Mouse (Mus musculus) stomach, embryonic 16.5 days (tissue): ENCODE data around the gene Rapgef4. TPM values are rescaled to one million over a fixed set of nuclear protein-coding genes. Genes with fewer than 3 reads are reported as not detected.

Source experiments
- ATAC-seq: fragments of 200-750 bp; cut with Nextera tagmentation; 2 replicates; pipeline ENCODE4 v1.8.0; 2017; ENCODE audit warnings: moderate number of reproducible peaks, moderate TSS enrichment; ENCODE audit not compliant: insufficient read depth, low FRiP score
- H3K27ac ChIP-seq: fragments of 300-500 bp; sonication (generic); 2 replicates; pipeline ENCODE4 v1.5.1; 2014; ENCODE audit warnings: low read length
- H3K27me3 ChIP-seq: fragments of 300-500 bp; sonication (generic); 2 replicates; pipeline ENCODE4 v1.6.1; 2014; ENCODE audit warnings: low read length, control low read depth, mixed read lengths; ENCODE audit not compliant: control insufficient read depth, insufficient read depth
- H3K36me3 ChIP-seq: fragments of 300-500 bp; sonication (generic); 2 replicates; pipeline ENCODE4 v1.6.1; 2014; ENCODE audit warnings: low read length; ENCODE audit not compliant: control insufficient read depth, insufficient read depth
- H3K4me1 ChIP-seq: fragments of 300-500 bp; sonication (generic); 2 replicates; pipeline ENCODE4 v1.6.1; 2014; ENCODE audit warnings: low read length, control low read depth, mixed read lengths; ENCODE audit not compliant: control insufficient read depth, insufficient read depth
- H3K4me2 ChIP-seq: fragments of 300-500 bp; sonication (generic); 2 replicates; pipeline ENCODE4 v1.6.1; 2014; ENCODE audit warnings: low read depth, low read length, mixed read lengths
- H3K4me3 ChIP-seq: fragments of 300-500 bp; sonication (generic); replicated peaks from 2 replicates; pipeline ENCODE4 v1.5.1; 2014; ENCODE audit warnings: mild to moderate bottlenecking, low read length
- H3K9ac ChIP-seq: fragments of 300-500 bp; sonication (generic); 2 replicates; pipeline ENCODE4 v1.6.1; 2014; ENCODE audit warnings: low read length
- H3K9me3 ChIP-seq: fragments of 300-500 bp; sonication (generic); replicated peaks from 2 replicates; pipeline ENCODE4 v1.6.1; 2016; ENCODE audit warnings: low read length, control low read depth; ENCODE audit not compliant: control insufficient read depth
- WGBS: fragments of 180-500 bp; shearing (Covaris S2); extraction: QIAGEN DNeasy Blood & Tissue Kit; methylation state at CpG from one replicate; pipeline ENCODE4 v1.1.7; 2014; 5-methylcytosine and 5-hydroxymethylcytosine counted together
- polyA plus RNA-seq: library from polyadenylated mRNA; unstranded; fragments of >200 nt; fragmentation: Nextera tagmentation; extraction: Ambion mirVana; gene quantifications from 2 replicates; pipeline ENCODE4 v1.2.1, GENCODE M21; 2015

Gene Rapgef4
- polyA plus RNA-seq, 1 experiment from 2014 or later = 5.6 TPM

DNA sequence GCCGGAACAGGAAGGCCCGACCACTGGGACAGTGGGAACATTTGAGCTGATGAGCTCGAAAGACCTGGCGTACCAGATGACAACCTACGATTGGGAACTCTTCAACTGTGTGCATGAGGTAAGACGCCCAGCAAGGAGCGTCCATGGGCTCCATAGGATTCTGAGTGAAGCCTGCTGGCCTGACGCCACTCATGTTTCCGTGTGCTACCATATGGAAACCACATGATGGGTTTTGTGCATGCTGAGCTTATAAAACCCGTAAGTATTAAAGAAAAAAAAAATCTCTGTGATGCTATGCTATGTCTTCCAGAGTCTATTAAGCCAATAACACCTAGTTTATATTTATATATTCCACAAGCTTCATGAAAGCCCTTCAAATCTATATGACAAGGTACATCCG, 253.0 kb downstream of the Rapgef4 start:
- Histone ChIP-seq H3K4me1 (peaks cover 8% of the 10 kb centered on the region; the same call in 1 of the 2 replicates), H3K36me3 (no peaks in the 10 kb centered on the region), H3K27me3 (no peaks in the 10 kb centered on the region), H3K4me2 (no peak overlapping the region), H3K27ac (no peak overlapping the region), H3K9me3 (no peaks in the 10 kb centered on the region), H3K4me3 (no peak overlapping the region), H3K9ac (no peak overlapping the region)
- ATAC-seq = no peak
- WGBS = 89% methylated on average over 11 of the region's 11 CpGs

DNA sequence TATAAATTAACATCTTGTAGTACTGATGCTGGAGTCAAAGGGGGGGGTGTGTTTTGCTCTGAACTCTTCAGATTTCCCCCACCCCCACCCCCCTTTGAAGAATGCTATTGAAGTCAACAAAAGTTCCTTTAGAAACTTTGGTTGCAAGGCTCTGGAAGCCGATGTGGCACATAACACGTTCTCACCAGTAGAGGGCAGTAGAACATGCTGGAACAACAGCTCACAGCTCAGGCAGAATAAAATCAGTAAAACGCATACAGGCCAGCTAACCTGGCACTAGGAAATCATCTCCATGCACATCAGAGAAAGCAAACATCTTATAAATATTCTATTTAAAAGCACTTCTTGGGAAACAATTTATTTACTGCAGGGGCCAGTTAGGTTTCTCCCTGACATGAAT, 253.9 kb downstream of the Rapgef4 start:
- ATAC-seq = no peak
- Histone ChIP-seq H3K4me2 (no peak overlapping the region), H3K9me3 (no peaks in the 10 kb centered on the region), H3K27me3 (no peaks in the 10 kb centered on the region), H3K27ac (peak overlapping the region; percentile 78), H3K36me3 (no peaks in the 10 kb centered on the region), H3K4me1 (peaks cover 8% of the 10 kb centered on the region; the same call in 1 of the 2 replicates), H3K4me3 (no peak overlapping the region), H3K9ac (no peak overlapping the region)
- WGBS = 0% methylated on average over 3 of the region's 3 CpGs

DNA sequence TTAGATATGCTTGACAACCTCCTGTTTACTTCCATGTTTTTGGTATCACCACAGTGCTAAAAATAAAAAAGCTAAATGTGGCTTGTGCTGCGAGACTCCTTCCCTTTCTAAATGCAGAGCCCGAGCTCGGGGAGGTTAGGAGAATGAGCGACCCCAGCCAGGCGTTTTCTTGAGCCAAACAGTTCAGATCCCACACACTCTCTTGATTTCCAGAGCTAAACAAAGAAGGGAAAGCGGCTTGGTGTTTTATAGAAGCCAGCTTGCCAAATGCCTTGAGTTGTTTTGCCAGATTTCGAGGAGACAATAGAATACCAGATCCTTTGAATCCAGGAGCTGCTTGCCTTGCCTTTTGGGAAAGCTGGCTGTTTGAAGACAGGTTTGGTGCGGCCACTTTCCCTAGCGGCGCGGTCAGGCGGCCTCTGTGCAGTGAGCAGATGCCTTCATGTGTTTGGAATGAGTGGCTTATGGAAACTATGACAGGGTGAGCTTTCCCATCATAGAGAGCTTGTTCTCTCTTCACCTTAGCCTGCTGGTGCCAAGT, 254.4 kb downstream of the Rapgef4 start:
- Histone ChIP-seq H3K36me3 (no peaks in the 10 kb centered on the region), H3K4me3 (no peak overlapping the region), H3K9me3 (no peaks in the 10 kb centered on the region), H3K4me1 (peaks cover 8% of the 10 kb centered on the region; the same call in 1 of the 2 replicates), H3K9ac (no peak overlapping the region), H3K27me3 (no peaks in the 10 kb centered on the region), H3K27ac (peak overlapping the region; percentile 78), H3K4me2 (no peak overlapping the region)
- no peak for ATAC-seq
- 53% methylated on average over 12 of the region's 12 CpGs for WGBS

DNA sequence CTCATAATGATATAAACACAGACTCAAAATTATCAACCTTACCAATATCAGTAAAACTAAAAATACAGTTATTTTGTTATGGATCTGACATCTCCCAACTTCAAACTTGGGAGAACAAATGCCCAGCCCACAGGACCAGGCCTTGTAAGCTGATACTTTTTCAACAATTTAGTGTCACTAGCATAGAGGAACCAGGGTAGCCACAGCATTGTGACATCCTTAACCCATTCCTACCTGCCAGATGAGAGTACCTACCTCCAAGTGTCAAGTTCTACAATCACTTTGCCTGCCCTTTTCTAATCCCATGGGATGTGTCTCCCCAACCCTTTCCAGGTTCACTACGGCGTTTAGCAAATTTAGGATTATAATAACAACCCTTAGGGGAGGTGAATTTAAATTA, 257.4 kb downstream of the Rapgef4 start:
- no peak for ATAC-seq
- H3K9ac ChIP-seq = no peak overlapping the region
- H3K4me2 ChIP-seq = no peak overlapping the region
- no peak overlapping the region for H3K27ac ChIP-seq
- H3K27me3 ChIP-seq = no peaks in the 10 kb centered on the region
- no peaks in the 10 kb centered on the region for H3K36me3 ChIP-seq
- 85% methylated on average over 2 of the region's 2 CpGs for WGBS
- no peaks in the 10 kb centered on the region for H3K9me3 ChIP-seq
- H3K4me3 ChIP-seq = no peak overlapping the region
- peaks cover 11% of the 10 kb centered on the region; the same call in 1 of the 2 replicates for H3K4me1 ChIP-seq

DNA sequence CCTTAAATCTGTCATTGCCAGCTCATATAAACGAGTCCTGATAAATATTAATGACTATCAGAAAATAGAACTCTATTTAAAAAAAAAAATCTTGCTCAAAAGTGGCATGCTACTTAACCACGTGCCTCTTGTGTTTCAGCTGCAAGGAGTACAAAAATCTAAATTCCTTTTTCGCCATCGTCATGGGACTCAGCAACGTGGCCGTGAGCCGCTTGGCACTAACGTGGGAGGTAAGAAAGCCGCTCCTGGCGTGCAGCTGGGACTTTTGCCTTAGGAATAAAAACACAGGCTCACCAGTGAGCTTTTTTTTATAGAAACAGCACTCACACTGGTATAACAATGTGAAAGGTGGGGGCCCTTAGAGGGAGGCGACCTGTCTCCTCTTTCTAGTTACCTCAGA, 257.9 kb downstream of the Rapgef4 start:
- no peak for ATAC-seq
- Histone ChIP-seq H3K27me3 (no peaks in the 10 kb centered on the region), H3K4me3 (no peak overlapping the region), H3K9me3 (no peaks in the 10 kb centered on the region), H3K36me3 (no peaks in the 10 kb centered on the region), H3K4me1 (peaks cover 11% of the 10 kb centered on the region; the same call in 1 of the 2 replicates), H3K9ac (no peak overlapping the region), H3K4me2 (no peak overlapping the region), H3K27ac (no peak overlapping the region)
- WGBS = 75% methylated on average over 11 of the region's 11 CpGs

DNA sequence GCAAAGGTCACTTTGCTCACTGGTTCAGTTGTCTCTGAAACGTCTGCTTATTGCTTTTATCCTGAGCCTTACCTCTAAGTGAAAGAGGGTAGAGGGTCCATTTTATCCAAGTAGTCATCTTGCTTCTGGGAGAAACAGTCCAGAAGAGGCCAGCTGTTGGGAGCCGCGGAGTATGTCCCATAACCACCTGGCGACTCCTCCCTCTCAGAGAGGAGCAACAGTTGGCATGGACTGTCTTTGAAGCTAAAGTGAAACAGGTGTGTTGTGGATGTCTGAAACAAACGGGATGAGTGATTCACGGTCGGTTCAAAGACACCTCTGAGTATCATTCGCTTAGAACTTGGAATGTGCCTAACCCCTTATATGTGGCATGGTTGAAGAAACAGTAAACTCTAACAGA, 258.4 kb downstream of the Rapgef4 start:
- H3K27ac ChIP-seq = no peak overlapping the region
- ATAC-seq = no peak
- no peaks in the 10 kb centered on the region for H3K9me3 ChIP-seq
- no peak overlapping the region for H3K4me2 ChIP-seq
- peaks cover 11% of the 10 kb centered on the region; the same call in 1 of the 2 replicates for H3K4me1 ChIP-seq
- 72% methylated on average over 8 of the region's 8 CpGs for WGBS
- H3K4me3 ChIP-seq = no peak overlapping the region
- H3K27me3 ChIP-seq = no peaks in the 10 kb centered on the region
- no peak overlapping the region for H3K9ac ChIP-seq
- no peaks in the 10 kb centered on the region for H3K36me3 ChIP-seq

DNA sequence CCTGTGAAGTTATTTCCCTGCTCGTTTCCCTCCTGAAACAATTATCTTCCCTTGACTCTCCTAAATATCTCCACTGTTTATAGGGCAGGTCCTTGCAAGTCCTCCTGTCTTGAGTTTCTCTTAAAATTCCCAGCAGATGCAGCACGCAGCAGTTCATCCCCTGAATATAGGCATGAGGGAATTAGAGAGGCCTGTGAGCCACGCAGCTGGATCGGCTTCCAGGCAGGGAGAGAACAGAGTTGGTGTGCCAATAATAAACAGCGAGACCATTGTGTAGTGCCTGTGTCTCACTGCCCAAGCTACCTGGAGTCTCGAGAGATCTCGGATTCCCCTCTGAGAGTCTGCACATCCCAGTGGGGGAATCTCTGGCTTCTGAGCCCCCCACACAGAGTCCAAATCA, 259.0 kb downstream of the Rapgef4 start:
- H3K4me3 ChIP-seq = no peak overlapping the region
- 52% methylated on average over 7 of the region's 7 CpGs for WGBS
- no peak overlapping the region for H3K9ac ChIP-seq
- H3K4me2 ChIP-seq = no peak overlapping the region
- H3K27ac ChIP-seq = no peak overlapping the region; the same call in 1 of the 2 replicates
- no peaks in the 10 kb centered on the region for H3K36me3 ChIP-seq
- ATAC-seq = no peak
- no peaks in the 10 kb centered on the region for H3K9me3 ChIP-seq
- H3K4me1 ChIP-seq = peaks cover 11% of the 10 kb centered on the region; the same call in 1 of the 2 replicates
- no peaks in the 10 kb centered on the region for H3K27me3 ChIP-seq

DNA sequence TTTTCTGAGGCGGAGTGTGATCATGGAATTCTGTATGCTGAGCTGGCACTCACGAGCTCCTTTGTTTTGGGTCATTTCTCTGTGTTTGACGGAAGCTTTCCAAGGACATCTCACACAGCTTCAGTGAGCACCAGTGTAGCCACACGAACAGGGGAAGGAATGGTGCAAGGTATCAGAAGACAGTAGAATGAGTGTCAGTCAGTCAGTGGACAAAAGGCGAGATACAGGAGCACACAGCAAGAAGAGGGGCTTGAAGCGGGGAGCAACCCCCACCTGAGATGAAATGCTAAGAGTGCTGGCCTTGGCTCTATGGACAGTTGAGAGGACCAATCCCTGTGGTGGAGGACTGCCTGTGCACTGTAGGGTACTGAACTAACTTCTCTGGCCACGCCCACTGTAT, 259.7 kb downstream of the Rapgef4 start:
- H3K4me2 ChIP-seq = no peak overlapping the region

DNA sequence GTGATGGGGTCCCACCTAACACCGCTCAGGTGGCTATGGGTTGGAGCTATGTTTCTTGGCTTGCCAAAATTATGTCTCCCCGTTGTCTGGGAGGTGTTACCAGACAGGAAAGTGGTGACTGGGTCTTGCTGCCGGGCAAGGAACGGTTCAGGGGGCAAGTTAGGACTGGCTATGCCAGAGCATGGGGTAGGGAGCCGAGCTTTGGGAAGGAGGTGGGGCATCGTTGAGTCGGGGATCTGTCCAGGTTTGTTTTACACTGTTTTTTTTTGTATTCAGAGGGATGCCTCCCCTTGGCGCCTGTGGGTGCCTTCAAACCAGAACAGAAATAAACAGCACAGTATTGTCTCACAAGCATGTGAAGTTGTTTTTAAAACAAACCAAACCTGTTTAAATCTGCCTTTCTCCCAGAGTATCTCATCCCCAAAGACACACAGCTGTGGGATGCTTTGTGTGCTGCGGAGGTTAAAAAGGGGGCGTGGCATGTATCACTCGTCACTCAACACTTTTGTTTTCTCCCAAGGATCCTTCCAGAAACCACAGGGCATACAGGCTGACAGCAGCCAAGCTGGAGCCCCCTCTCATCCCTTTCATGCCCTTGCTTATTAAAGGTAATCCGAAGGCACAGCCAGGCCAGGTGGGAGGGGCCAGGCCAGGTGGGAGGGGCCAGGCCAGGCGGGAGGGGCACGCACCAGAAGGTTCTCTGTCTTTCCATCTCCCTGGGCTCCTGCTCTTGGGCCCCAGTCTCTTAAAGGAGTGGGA, 260.9 kb downstream of the Rapgef4 start:
- H3K4me2 ChIP-seq = peak overlapping the region; percentile 27; the same call in 1 of the 2 replicates
- H3K27me3 ChIP-seq = no peaks in the 10 kb centered on the region
- H3K36me3 ChIP-seq = no peaks in the 10 kb centered on the region
- ATAC-seq = no peak
- 51% methylated on average over 14 of the region's 14 CpGs for WGBS
- peak overlapping the region; percentile 33; the same call in 1 of the 2 replicates for H3K9ac ChIP-seq
- no peak overlapping the region; the same call in 1 of the 2 replicates for H3K27ac ChIP-seq
- no peaks in the 10 kb centered on the region for H3K9me3 ChIP-seq
- peak overlapping the region; percentile 22 for H3K4me3 ChIP-seq
- H3K4me1 ChIP-seq = 0 out of 2 replicates have a peak, but pooled peaks cover 3% of the 10 kb centered on the region

More for the DNA sequence above, 259.7 kb downstream of the Rapgef4 start:
- 83% methylated on average over 7 of the region's 7 CpGs for WGBS
- Histone ChIP-seq H3K27me3 (no peaks in the 10 kb centered on the region), H3K9ac (no peak overlapping the region), H3K4me1 (0 out of 2 replicates have a peak, but pooled peaks cover 6% of the 10 kb centered on the region), H3K4me3 (no peak overlapping the region), H3K9me3 (no peaks in the 10 kb centered on the region), H3K36me3 (no peaks in the 10 kb centered on the region), H3K27ac (no peak overlapping the region)
- 0 out of 2 replicates have a peak, but pooled peaks have one; percentile 10 for ATAC-seq
